Mouse (Mus musculus): ENCODE measurements around the gene Rab8a. TPM values are rescaled to one million over a fixed set of nuclear protein-coding genes. Genes with fewer than 3 reads are reported as not detected.

The Rab8a gene
- polyA plus RNA-seq, 1 experiment: 128 TPM

DNA sequence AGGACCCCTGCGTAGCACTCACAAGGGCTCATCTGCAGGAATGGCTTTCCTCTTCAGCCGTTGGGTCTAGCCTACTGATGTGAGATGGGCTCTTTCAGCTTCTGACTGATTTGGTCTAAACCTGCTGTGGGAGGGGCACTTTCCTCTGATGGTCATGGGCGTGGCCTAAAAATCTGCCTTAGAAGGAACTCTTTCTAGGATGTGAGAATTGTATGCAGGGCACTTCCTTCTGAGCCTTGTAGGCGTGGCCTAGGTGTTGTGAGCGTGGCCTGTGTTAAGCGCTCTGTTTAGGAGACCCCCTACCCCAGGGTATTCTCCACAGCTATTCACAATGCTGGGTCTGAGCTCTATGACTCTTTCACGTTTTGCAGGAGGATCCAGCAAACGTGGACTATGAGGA is 37.0 kb downstream of the Rab8a start:
- TF ChIP-seq CTCF (IDR thresholded peaks at IDR 0.05; ENCODE audit: low read depth, low read length): no peak
- no peak for TF ChIP-seq POLR2A (IDR thresholded peaks at IDR 0.05; ENCODE audit: borderline replicate concordance, low read depth, low read length)
- Histone ChIP-seq H3K27ac (ENCODE audit: insufficient read depth, low read depth, low read length) (no peak overlapping the region), H3K4me3 (ENCODE audit: insufficient read depth, low read length) (no peak overlapping the region), H3K4me1 (ENCODE audit: control insufficient read depth, insufficient read depth, low read length) (no peaks in the 10 kb centered on the region)

GRCm38 (mm10) chr8:72208582-72208981 is 47.6 kb downstream of the Rab8a start:
- H3K4me3 ChIP-seq (ENCODE audit: insufficient read depth, low read length): no peak overlapping the region
- H3K27ac ChIP-seq (ENCODE audit: insufficient read depth, low read depth, low read length): no peak overlapping the region
- no peaks in the 10 kb centered on the region for H3K4me1 ChIP-seq (ENCODE audit: control insufficient read depth, insufficient read depth, low read length)
- TF ChIP-seq POLR2A (IDR thresholded peaks at IDR 0.05; ENCODE audit: borderline replicate concordance, low read depth, low read length): no peak
- no peak for TF ChIP-seq CTCF (IDR thresholded peaks at IDR 0.05; ENCODE audit: low read depth, low read length)

DNA sequence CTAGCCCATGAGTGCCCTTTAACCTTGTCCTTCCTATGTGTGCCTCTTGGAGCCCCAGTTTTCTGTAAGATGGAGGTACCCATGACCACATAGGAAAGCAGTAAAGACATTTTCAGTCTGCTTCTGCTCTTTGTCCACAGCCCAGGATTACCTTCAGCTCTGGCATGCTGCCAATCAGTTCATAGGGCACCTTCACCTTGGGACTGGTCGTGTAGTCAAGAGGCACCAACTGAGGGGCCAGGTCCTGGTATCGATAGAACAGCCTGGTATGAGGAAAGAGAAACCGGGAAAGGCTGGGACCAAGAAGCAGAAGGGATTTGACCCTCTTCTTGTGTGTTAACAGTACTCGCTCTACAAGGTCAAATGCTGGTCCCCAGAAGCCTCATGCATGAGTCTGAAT is 49.2 kb downstream of the Rab8a start:
- no peak for TF ChIP-seq POLR2A (IDR thresholded peaks at IDR 0.05; ENCODE audit: borderline replicate concordance, low read depth, low read length)
- TF ChIP-seq CTCF (IDR thresholded peaks at IDR 0.05; ENCODE audit: low read depth, low read length): no peak
- Histone ChIP-seq H3K27ac (ENCODE audit: insufficient read depth, low read depth, low read length) (no peak overlapping the region), H3K4me1 (ENCODE audit: control insufficient read depth, insufficient read depth, low read length) (no peaks in the 10 kb centered on the region), H3K4me3 (ENCODE audit: insufficient read depth, low read length) (no peak overlapping the region)

DNA sequence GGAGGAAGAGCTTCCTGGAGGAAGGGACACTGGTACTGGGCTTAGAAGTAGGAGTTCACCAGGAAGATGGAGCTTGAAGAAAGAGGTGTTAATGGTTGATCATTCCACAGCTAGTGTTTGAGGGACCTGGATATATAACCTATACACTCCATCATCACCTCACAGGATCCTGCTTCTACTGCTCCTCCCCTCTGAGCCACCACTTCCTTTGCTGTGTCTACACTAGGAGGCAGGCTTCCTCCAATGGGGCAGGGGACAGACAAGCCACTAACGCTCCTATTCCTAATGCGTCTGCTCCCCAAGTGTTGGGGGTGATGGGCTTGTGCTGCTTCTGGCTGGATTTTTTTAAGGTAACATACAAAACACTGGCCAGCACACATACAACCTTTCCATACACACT is 49.7 kb downstream of the Rab8a start:
- no peak overlapping the region for H3K27ac ChIP-seq (ENCODE audit: insufficient read depth, low read depth, low read length)
- H3K4me3 ChIP-seq (ENCODE audit: insufficient read depth, low read length): no peak overlapping the region
- TF ChIP-seq POLR2A (IDR thresholded peaks at IDR 0.05; ENCODE audit: borderline replicate concordance, low read depth, low read length) (no peak), CTCF (IDR thresholded peaks at IDR 0.05; ENCODE audit: low read depth, low read length) (no peak)
- 0 out of 2 replicates have a peak, but pooled peaks cover 2% of the 10 kb centered on the region for H3K4me1 ChIP-seq (ENCODE audit: control insufficient read depth, insufficient read depth, low read length)

GRCm38 (mm10) chr8:72211846-72212245 is 50.8 kb downstream of the Rab8a start:
- H3K27ac ChIP-seq (ENCODE audit: insufficient read depth, low read depth, low read length): no peak overlapping the region
- no peak for TF ChIP-seq POLR2A (IDR thresholded peaks at IDR 0.05; ENCODE audit: borderline replicate concordance, low read depth, low read length)
- TF ChIP-seq CTCF (IDR thresholded peaks at IDR 0.05; ENCODE audit: low read depth, low read length): no peak
- H3K4me3 ChIP-seq (ENCODE audit: insufficient read depth, low read length): no peak overlapping the region
- H3K4me1 ChIP-seq (ENCODE audit: control insufficient read depth, insufficient read depth, low read length): peaks cover 11% of the 10 kb centered on the region

DNA sequence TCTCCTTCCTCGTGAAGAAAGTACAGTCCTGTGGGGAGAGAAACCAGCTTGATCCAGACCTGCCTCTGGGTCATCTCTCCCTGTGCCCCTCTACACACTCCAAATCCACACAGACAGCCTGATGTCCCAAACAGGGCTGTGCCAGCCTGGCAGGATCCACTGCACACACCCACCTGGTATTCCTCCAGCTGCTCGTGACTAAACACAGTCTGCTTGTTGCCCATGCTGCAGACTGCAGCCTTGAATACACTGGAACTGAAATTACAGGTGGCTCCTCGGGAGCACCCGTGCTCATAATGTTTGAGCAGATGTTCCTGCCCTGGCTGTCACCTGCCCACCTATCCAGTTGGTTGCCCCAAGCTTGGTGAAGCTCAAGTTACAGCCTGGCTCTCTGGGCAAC is 51.8 kb downstream of the Rab8a start, which contains the start of gene Cib3:
Cib3 (minus strand) TSS at position 87 of the 400 bp plus-strand sequence.
- no peak within 1 kb of the TSS for H3K4me3 ChIP-seq (ENCODE audit: insufficient read depth, low read length)
- peaks cover 18% of the 10 kb centered on the region for H3K4me1 ChIP-seq (ENCODE audit: control insufficient read depth, insufficient read depth, low read length)
- TF ChIP-seq CTCF (IDR thresholded peaks at IDR 0.05; ENCODE audit: low read depth, low read length) (no peak), POLR2A (IDR thresholded peaks at IDR 0.05; ENCODE audit: borderline replicate concordance, low read depth, low read length) (no peak)
- H3K27ac ChIP-seq (ENCODE audit: insufficient read depth, low read depth, low read length): no peak within 1 kb of the TSS

- H3K27ac ChIP-seq (ENCODE audit: insufficient read depth, low read depth, low read length): no peak within 1 kb of the TSS
- no peak within 1 kb of the TSS for H3K4me3 ChIP-seq (ENCODE audit: insufficient read depth, low read length)
- peaks cover 18% of the 10 kb centered on the region for H3K4me1 ChIP-seq (ENCODE audit: control insufficient read depth, insufficient read depth, low read length)
- no peak for TF ChIP-seq CTCF (IDR thresholded peaks at IDR 0.05; ENCODE audit: low read depth, low read length)
- no peak for TF ChIP-seq POLR2A (IDR thresholded peaks at IDR 0.05; ENCODE audit: borderline replicate concordance, low read depth, low read length)
Observed at GRCm38 (mm10) chr8:72213536-72213935, 52.5 kb downstream of the Rab8a start, which contains the start of gene Gm11034. Gene Gm11034, minus strand, starts transcription at chr8:72213636.

DNA sequence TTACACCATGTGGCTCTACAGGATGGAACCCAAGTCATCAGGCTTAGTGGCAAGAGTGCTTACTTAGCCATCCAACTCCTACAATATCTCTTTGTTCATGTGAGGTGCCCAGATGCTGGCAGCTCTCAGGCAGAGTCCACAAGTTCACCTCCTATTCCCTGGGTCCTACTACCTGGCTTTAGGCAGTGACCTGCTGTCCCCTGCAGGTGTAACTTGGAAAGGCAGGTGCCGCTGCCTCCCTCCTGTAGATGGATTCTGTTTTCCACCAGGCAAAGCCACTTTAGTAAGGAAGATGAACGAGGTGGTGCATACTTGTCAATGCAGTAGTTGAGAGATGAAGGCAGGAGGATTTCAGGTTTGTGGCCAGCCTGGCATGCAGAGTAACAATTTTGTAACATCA is 54.1 kb downstream of the Rab8a start:
- Histone ChIP-seq H3K27ac (ENCODE audit: insufficient read depth, low read depth, low read length) (no peak overlapping the region), H3K4me1 (ENCODE audit: control insufficient read depth, insufficient read depth, low read length) (peaks cover 21% of the 10 kb centered on the region), H3K4me3 (ENCODE audit: insufficient read depth, low read length) (no peak overlapping the region)

DNA sequence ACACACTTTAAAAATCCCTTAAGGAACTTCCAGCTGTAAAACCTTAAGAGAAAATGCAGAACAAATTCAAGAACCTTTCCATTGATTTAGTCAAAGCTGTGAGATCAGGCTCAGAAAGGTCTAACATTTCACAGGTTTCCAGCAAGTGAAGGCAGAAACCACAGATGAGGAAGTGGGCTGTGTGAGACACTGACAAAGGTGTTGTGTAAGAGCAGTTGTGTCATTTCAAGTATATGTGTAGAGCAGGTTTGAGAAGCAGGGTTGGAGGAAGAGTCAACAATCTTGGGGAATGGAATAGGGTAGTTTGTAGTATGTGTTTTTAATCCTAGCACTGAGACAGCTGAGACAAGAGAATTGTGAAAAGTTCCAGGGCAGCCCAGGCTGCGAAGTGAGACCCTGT is 54.9 kb downstream of the Rab8a start:
- Histone ChIP-seq H3K4me1 (ENCODE audit: control insufficient read depth, insufficient read depth, low read length) (peaks cover 25% of the 10 kb centered on the region), H3K4me3 (ENCODE audit: insufficient read depth, low read length) (no peak overlapping the region), H3K27ac (ENCODE audit: insufficient read depth, low read depth, low read length) (no peak overlapping the region)
- TF ChIP-seq POLR2A (IDR thresholded peaks at IDR 0.05; ENCODE audit: borderline replicate concordance, low read depth, low read length): no peak
- no peak for TF ChIP-seq CTCF (IDR thresholded peaks at IDR 0.05; ENCODE audit: low read depth, low read length)

More for the DNA sequence above, 54.1 kb downstream of the Rab8a start:
- TF ChIP-seq POLR2A (IDR thresholded peaks at IDR 0.05; ENCODE audit: borderline replicate concordance, low read depth, low read length): no peak
- no peak for TF ChIP-seq CTCF (IDR thresholded peaks at IDR 0.05; ENCODE audit: low read depth, low read length)

DNA sequence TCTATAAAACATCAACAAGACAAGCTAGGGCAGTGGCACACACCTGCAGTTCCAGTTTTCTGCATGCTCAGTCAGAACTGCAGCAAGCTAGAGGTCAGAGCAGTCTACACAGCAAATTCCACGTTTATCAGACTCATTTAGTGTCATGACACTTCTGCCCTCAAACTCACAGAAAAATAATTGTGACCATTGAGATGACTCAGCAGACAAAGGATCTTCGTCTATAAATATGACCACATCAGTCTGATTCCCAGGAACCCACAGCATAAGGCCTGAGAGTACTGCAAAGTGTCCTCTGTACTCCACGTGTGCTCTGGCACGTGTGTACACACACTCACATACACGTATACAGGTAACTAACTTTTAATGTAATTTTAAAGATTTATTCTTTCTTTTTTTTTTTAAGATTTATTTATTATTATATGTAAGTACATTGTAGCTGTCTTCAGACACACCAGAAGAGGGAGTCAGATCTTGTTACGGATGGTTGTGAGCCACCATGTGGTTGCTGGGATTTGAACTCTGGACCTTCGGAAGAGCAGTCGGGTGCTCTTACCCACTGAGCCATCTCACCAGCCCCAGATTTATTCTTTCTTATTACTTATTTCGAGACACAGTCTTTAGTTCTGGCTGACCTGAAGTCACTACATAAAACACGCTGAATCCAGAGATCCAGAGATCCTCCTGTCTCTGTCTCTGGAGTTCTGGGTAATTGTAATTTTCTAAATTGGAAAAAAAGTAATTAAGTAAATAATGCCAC is 58.0 kb downstream of the Rab8a start:
- Histone ChIP-seq H3K27ac (ENCODE audit: insufficient read depth, low read depth, low read length) (peak overlapping the region; percentile 29; the same call in 1 of the 2 replicates), H3K4me3 (ENCODE audit: insufficient read depth, low read length) (no peak overlapping the region), H3K4me1 (ENCODE audit: control insufficient read depth, insufficient read depth, low read length) (peaks cover 28% of the 10 kb centered on the region)
- TF ChIP-seq POLR2A (IDR thresholded peaks at IDR 0.05; ENCODE audit: borderline replicate concordance, low read depth, low read length) (no peak), CTCF (IDR thresholded peaks at IDR 0.05; ENCODE audit: low read depth, low read length) (no peak)
